Mouse (Mus musculus) embryonic facial prominence, embryonic 14.5 days (tissue): ENCODE results near the gene Cep19. TPM values are rescaled to one million over a fixed set of nuclear protein-coding genes. Genes with fewer than 3 reads are reported as not detected.

ENCODE experiments used
- ATAC-seq: fragments of 200-750 bp; cut with Nextera tagmentation; 2 replicates; pipeline ENCODE4 v1.8.0; 2017; ENCODE audit warnings: low read depth, moderate number of reproducible peaks, moderate TSS enrichment
- DNase-seq: peaks from one replicate; pipeline ENCODE4 v3.0.0-alpha.2; 2015; ENCODE audit warnings: low spot score
- H3K27ac ChIP-seq: fragments of 300-500 bp; sonication (generic); replicated peaks from 2 replicates; pipeline ENCODE4 v1.5.1; 2014; ENCODE audit warnings: low read depth, mild to moderate bottlenecking, low read length, moderate library complexity
- H3K27me3 ChIP-seq: fragments of 300-500 bp; sonication (generic); replicated peaks from 2 replicates; pipeline ENCODE4 v1.6.1; 2014; ENCODE audit warnings: low read length; ENCODE audit not compliant: control insufficient read depth, insufficient read depth
- H3K36me3 ChIP-seq: fragments of 300-500 bp; sonication (generic); 2 replicates; pipeline ENCODE4 v1.6.1; 2014; ENCODE audit warnings: low read length, mixed read lengths; ENCODE audit not compliant: control insufficient read depth, insufficient read depth
- H3K4me1 ChIP-seq: fragments of 300-500 bp; sonication (generic); 2 replicates; pipeline ENCODE4 v1.6.1; 2014; ENCODE audit warnings: antibody characterized with exemption, low read length; ENCODE audit not compliant: control insufficient read depth, insufficient read depth
- H3K4me2 ChIP-seq: fragments of 300-500 bp; sonication (generic); 2 replicates; pipeline ENCODE4 v1.6.1; 2014; ENCODE audit warnings: low read depth, mild to moderate bottlenecking, low read length, moderate library complexity, mixed read lengths
- H3K4me3 ChIP-seq: fragments of 300-500 bp; sonication (generic); 2 replicates; pipeline ENCODE4 v1.5.1; 2014; ENCODE audit warnings: low read depth, mild to moderate bottlenecking, low read length
- H3K9ac ChIP-seq: fragments of 300-500 bp; sonication (generic); 2 replicates; pipeline ENCODE4 v1.6.1; 2014; ENCODE audit warnings: low read depth, mild to moderate bottlenecking, low read length, moderate library complexity, mixed read lengths
- H3K9me3 ChIP-seq: fragments of 300-500 bp; sonication (generic); 2 replicates; pipeline ENCODE4 v1.6.1; 2016; ENCODE audit warnings: low read length; ENCODE audit not compliant: control insufficient read depth
- WGBS: fragments of 180-500 bp; shearing (Covaris S2); extraction: QIAGEN DNeasy Blood & Tissue Kit; methylation state at CpG from one replicate; pipeline ENCODE4 v1.1.7; 2014; 5-methylcytosine and 5-hydroxymethylcytosine counted together
- polyA plus RNA-seq: library from polyadenylated mRNA; unstranded; fragments of >200 nt; fragmentation: Nextera tagmentation; extraction: Ambion mirVana; gene quantifications from 2 replicates; pipeline ENCODE4 v1.2.1, GENCODE M21; 2014

The Cep19 gene
- polyA plus RNA-seq, 1 experiment from 2014 or later = 29.4 TPM

DNA sequence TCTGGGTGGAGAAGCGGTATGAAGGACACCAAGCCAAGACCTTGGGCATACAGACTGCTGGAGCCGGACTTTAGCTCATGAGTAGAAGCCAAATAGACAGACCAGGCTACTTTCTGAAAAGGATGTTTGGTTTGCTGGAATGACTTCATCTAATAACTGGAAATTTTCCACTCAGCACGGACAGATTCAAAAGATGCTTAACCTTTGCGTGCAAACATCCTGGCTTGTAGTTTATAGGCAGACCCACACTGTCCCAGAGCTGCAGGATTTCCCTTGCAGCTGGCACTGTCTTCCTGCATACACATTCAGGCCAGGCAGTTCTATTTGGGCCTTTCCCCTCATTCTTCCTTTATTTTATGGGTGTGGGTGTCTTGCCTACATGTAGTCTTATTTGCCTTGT lies 27.4 kb downstream of the Cep19 start:
- Histone ChIP-seq H3K4me2 (no peak overlapping the region), H3K9ac (no peak overlapping the region), H3K27ac (no peak overlapping the region), H3K27me3 (no peaks in the 10 kb centered on the region), H3K36me3 (no peaks in the 10 kb centered on the region), H3K4me1 (no peaks in the 10 kb centered on the region), H3K9me3 (no peaks in the 10 kb centered on the region), H3K4me3 (no peak overlapping the region)
- peak; percentile 45 for DNase-seq
- ATAC-seq = no peak
- WGBS = 86% methylated on average over 4 of the region's 4 CpGs

DNA sequence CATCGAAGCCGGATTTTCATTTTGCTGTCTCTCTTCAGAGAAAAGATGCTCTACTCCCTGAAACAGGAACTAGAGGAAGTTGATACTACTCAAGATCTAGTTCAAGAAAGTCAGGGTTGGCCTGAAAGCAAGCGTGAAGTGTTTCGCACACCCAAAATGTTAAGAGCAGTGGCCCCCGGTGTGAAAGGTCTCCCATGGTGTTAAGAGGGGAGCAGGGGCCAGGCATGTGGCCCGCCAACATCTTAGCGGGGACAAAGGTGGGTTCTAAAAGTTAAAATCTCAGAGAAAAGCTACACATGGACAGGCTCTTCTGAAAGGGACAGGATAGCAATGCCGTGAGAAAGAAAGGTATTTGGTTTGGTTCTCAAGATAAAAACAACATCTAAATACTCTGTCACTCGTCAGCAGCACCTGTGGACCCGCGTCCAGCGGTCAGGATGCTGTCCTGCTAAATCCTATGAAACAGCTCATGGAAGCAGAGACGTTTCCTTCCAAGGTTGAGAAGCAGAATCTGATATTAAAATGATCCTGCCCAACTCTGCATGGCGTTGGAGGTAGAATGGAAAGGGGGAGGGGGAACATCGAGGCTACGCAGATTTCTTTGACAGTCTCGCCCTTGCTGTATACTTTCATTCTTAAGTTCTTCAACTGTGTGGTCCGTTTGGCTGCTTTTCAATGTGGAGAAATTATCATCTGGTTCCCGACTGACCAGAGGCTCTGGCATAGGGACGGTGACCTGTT lies 30.0 kb downstream of the Cep19 start:
- no peaks in the 10 kb centered on the region for H3K36me3 ChIP-seq
- ATAC-seq (no peak), DNase-seq (no peak)
- peak overlapping the region; percentile 30; the same call in 1 of the 2 replicates for H3K27ac ChIP-seq
- H3K4me2 ChIP-seq = 0 out of 2 replicates have a peak overlapping the region, but pooled peaks have one; percentile 15
- H3K27me3 ChIP-seq = no peaks in the 10 kb centered on the region
- no peaks in the 10 kb centered on the region for H3K4me1 ChIP-seq
- 77% methylated on average over 20 of the region's 20 CpGs for WGBS
- no peak overlapping the region for H3K4me3 ChIP-seq
- no peak overlapping the region for H3K9ac ChIP-seq
- no peaks in the 10 kb centered on the region for H3K9me3 ChIP-seq

DNA sequence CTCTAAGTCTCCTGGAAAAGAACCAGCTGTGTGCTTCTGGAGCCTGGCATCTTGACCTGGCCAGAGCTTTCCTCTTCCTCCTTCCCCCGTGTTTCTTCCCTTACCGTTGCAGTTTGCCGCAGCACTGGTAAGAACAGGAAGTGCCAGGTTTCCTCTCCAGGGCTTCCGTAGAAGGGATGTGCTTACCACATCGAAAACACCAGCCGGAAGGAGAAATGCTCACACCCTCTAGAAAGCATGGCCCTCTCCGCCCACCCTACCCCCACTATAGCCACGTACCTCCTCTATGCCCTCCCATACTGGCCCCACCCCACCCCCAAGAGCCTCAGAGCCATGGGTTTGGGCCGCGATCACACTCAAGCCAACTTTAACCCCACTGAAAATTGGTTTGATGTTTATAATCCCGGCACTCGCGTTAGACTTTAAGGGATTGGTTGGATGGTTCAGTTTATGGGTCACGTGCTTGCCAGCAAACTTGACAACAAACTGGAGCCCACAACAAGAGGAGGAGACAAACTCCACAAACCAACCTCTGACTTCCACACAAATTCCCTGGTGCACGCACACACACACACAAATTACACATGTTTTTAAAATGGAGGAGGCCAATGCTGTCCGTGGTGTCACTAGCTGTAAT lies 30.7 kb downstream of the Cep19 start:
- ATAC-seq (no peak), DNase-seq (peak; percentile 45)
- Histone ChIP-seq H3K4me1 (no peaks in the 10 kb centered on the region), H3K27ac (no peak overlapping the region), H3K27me3 (no peaks in the 10 kb centered on the region), H3K36me3 (no peaks in the 10 kb centered on the region), H3K9me3 (no peaks in the 10 kb centered on the region), H3K9ac (no peak overlapping the region), H3K4me2 (0 out of 2 replicates have a peak overlapping the region, but pooled peaks have one; percentile 15), H3K4me3 (no peak overlapping the region)
- WGBS = 63% methylated on average over 16 of the region's 16 CpGs

DNA sequence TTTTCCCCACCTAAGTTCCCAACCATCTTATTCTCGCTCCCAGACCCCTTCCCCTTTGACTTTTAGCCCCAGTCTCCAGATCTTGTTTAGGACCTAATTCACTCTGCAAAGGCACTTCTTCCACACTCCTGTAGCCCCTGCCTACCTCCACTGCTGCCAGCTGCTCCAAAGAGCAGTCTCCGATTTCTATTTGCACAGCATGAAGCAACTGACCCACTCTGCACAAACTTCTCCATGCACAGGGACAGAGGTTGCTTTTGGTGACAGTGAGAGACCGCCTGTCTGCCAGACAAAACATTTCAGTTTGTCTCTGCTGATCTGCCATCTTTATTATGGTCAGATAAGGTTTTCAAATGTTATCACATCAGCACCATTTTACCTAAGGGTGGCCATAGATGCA lies 33.5 kb downstream of the Cep19 start:
- no peaks in the 10 kb centered on the region for H3K27me3 ChIP-seq
- ATAC-seq (no peak), DNase-seq (no peak)
- no peaks in the 10 kb centered on the region for H3K36me3 ChIP-seq
- 85% methylated on average over 3 of the region's 3 CpGs for WGBS
- no peaks in the 10 kb centered on the region for H3K4me1 ChIP-seq
- no peak overlapping the region for H3K4me3 ChIP-seq
- no peak overlapping the region for H3K4me2 ChIP-seq
- no peaks in the 10 kb centered on the region for H3K9me3 ChIP-seq
- H3K9ac ChIP-seq = no peak overlapping the region
- no peak overlapping the region for H3K27ac ChIP-seq

DNA sequence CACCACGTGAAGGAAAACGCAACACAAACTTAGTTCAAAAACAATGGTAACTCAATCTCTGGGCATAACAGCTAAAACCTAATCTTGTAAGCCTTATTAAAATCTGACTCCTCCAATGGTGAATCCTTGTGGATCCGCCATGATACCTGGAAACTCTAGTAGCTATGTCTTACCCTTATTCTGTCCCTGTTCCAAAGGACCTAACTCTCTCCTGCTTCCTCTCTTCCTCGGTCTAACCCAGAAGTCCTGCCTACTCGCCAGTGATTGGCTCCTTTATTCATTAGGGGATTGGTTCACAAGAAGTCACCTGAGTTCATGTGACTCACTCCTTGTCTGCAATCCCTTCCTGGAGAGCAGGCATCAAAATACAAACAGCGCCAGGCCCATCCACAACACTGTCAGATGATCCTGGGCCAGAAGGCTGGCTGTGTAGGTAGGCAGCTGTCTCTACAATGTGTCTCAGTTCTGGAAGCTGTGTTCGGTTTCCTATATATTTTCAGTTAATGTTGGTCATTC lies 36.3 kb downstream of the Cep19 start:
- Histone ChIP-seq H3K4me2 (no peak overlapping the region), H3K4me3 (no peak overlapping the region), H3K36me3 (no peaks in the 10 kb centered on the region), H3K4me1 (no peaks in the 10 kb centered on the region), H3K27ac (no peak overlapping the region), H3K9me3 (no peaks in the 10 kb centered on the region), H3K27me3 (no peaks in the 10 kb centered on the region), H3K9ac (no peak overlapping the region)
- no peak for ATAC-seq
- WGBS = 77% methylated on average over 7 of the region's 7 CpGs
- no peak for DNase-seq

- WGBS = 83% methylated on average over 1 of the region's 1 CpGs
- no peak for ATAC-seq
These were observed 39.4 kb downstream of the Cep19 start for GRCm38 (mm10) chr16:32138954-32139353.

DNA sequence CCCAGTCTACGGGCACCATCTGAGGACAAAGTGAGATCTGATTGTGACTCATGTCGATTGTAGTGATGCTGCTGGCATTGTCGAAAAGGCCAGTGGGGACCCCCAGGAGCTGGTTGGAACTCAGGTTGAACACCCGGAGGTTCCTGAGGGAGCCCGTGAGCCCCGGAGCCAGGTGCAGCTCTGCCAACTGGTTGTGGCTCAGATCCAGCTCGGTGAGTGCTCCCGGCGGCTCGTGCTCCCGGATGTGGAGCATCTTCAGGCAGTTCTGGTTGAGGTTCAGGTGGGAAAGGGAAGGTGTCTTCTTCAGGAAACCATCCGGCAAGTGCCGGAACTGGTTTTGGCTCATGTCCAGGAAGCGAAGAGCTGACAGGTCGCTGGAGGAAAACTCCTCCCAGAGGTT lies 44.2 kb downstream of the Cep19 start:
- Histone ChIP-seq H3K4me2 (no peak overlapping the region), H3K36me3 (0 out of 2 replicates have a peak, but pooled peaks cover 4% of the 10 kb centered on the region), H3K4me3 (no peak overlapping the region), H3K27me3 (no peaks in the 10 kb centered on the region), H3K9me3 (peaks cover 6% of the 10 kb centered on the region; the same call in 1 of the 2 replicates), H3K27ac (no peak overlapping the region), H3K9ac (no peak overlapping the region), H3K4me1 (no peaks in the 10 kb centered on the region)
- no peak for ATAC-seq
- WGBS = 95% methylated on average over 10 of the region's 15 CpGs
- no peak for DNase-seq

More at GRCm38 (mm10) chr16:32138954-32139353, 39.4 kb downstream of the Cep19 start:
- H3K4me1 ChIP-seq = no peaks in the 10 kb centered on the region
- no peak overlapping the region for H3K27ac ChIP-seq
- no peak overlapping the region for H3K4me2 ChIP-seq
- H3K36me3 ChIP-seq = 0 out of 2 replicates have a peak, but pooled peaks cover 4% of the 10 kb centered on the region
- no peaks in the 10 kb centered on the region for H3K27me3 ChIP-seq
- no peak overlapping the region for H3K9ac ChIP-seq
- no peak for DNase-seq
- H3K9me3 ChIP-seq = 0 out of 2 replicates have a peak, but pooled peaks cover under 1% of the 10 kb centered on the region
- no peak overlapping the region for H3K4me3 ChIP-seq

DNA sequence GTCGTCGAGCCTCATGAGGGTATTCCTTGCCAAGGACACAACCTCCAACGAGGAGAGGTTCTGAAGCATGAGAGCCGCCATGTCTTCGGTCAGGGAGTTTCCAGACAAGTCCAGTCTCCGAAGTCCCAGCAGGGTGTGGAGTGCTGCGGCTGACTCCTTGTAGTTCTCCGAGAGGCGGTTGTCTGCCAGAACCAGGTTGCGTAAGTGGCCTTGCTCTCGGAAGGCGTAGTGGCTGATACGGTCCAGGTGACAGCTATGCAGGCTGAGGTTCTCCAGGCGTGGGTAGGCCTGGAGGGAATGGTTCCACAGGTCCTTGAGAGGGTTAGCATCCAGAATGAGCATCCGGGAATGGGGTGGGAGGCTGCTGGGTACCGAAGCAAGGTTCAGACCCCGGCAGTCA lies 45.0 kb downstream of the Cep19 start:
- Histone ChIP-seq H3K27me3 (no peaks in the 10 kb centered on the region), H3K4me3 (no peak overlapping the region), H3K4me2 (no peak overlapping the region), H3K36me3 (0 out of 2 replicates have a peak, but pooled peaks cover 4% of the 10 kb centered on the region), H3K4me1 (no peaks in the 10 kb centered on the region), H3K9me3 (peaks cover 6% of the 10 kb centered on the region; the same call in 1 of the 2 replicates), H3K9ac (no peak overlapping the region), H3K27ac (no peak overlapping the region)
- DNase-seq = no peak
- no peak for ATAC-seq
- 92% methylated on average over 17 of the region's 17 CpGs for WGBS
